Mouse (Mus musculus): ENCODE data around the gene Etv3. TPM values are rescaled to one million over a fixed set of nuclear protein-coding genes. Genes with fewer than 3 reads are reported as not detected.
A peak's percentile ranks its signal among the peaks of the same experiment; 100 is the strongest.

The Etv3 gene
- total and polyA plus RNA-seq, 2 experiments: 5.3 to 7.0 TPM

GRCm38 (mm10) chr3:87511971-87512765 is 13.0 kb upstream of the Etv3 start:
- 65% methylated on average over 16 of the region's 16 CpGs for WGBS
- H3K4me1 ChIP-seq (ENCODE audit: control insufficient read depth, insufficient read depth, low read length): peaks cover 7% of the 10 kb centered on the region
- H3K9ac ChIP-seq (ENCODE audit: low read depth, low read length): no peak overlapping the region
- H3K4me3 ChIP-seq (ENCODE audit: insufficient read depth, low read depth, low read length): no peak overlapping the region
- H3K79me2 ChIP-seq (ENCODE audit: control insufficient read depth, insufficient read depth, low read length): no peaks in the 10 kb centered on the region
- TF ChIP-seq POLR2A (IDR thresholded peaks at IDR 0.05; ENCODE audit: extremely low read depth, insufficient read depth, low read length): no peak
- TF ChIP-seq CTCF (IDR thresholded peaks at IDR 0.05; ENCODE audit: low read depth, low read length): no peak
- DNase-seq (ENCODE audit: extremely low read depth, low read depth, low spot score): no peak
- no peak overlapping the region for H3K27ac ChIP-seq (replicated peaks; ENCODE audit: insufficient read depth, low read depth, low read length)
- H3K27me3 ChIP-seq (ENCODE audit: control insufficient read depth, insufficient read depth, low read length): no peaks in the 10 kb centered on the region
- no peaks in the 10 kb centered on the region for H3K36me3 ChIP-seq (ENCODE audit: control insufficient read depth, insufficient read depth, low read length)

- no peak for TF ChIP-seq CTCF (IDR thresholded peaks at IDR 0.05; ENCODE audit: low read depth, low read length)
- TF ChIP-seq POLR2A (IDR thresholded peaks at IDR 0.05; ENCODE audit: extremely low read depth, insufficient read depth, low read length): no peak
- peaks cover 2% of the 10 kb centered on the region; the same call in 1 of the 2 replicates for H3K4me1 ChIP-seq (ENCODE audit: control insufficient read depth, insufficient read depth, low read length)
Measured at GRCm38 (mm10) chr3:87515567-87516081, 9.6 kb upstream of the Etv3 start.

GRCm38 (mm10) chr3:87518425-87518824 is 6.8 kb upstream of the Etv3 start:
- no peak for DNase-seq (ENCODE audit: extremely low read depth, low read depth, low spot score)

More at GRCm38 (mm10) chr3:87515567-87516081, 9.6 kb upstream of the Etv3 start:
- H3K9ac ChIP-seq (ENCODE audit: low read depth, low read length): no peak overlapping the region
- H3K36me3 ChIP-seq (ENCODE audit: control insufficient read depth, insufficient read depth, low read length): no peaks in the 10 kb centered on the region
- peak; percentile 17 for DNase-seq (ENCODE audit: extremely low read depth, low read depth, low spot score)
- no peak overlapping the region for H3K4me3 ChIP-seq (ENCODE audit: insufficient read depth, low read depth, low read length)
- H3K27me3 ChIP-seq (ENCODE audit: control insufficient read depth, insufficient read depth, low read length): no peaks in the 10 kb centered on the region
- no peaks in the 10 kb centered on the region for H3K79me2 ChIP-seq (ENCODE audit: control insufficient read depth, insufficient read depth, low read length)
- WGBS: 40% methylated on average over 13 of the region's 13 CpGs
- H3K27ac ChIP-seq (replicated peaks; ENCODE audit: insufficient read depth, low read depth, low read length): no peak overlapping the region

GRCm38 (mm10) chr3:87521126-87521525 is 4.1 kb upstream of the Etv3 start:
- no peak overlapping the region for H3K9ac ChIP-seq (ENCODE audit: low read depth, low read length)
- TF ChIP-seq CTCF (IDR thresholded peaks at IDR 0.05; ENCODE audit: low read depth, low read length) (no peak), POLR2A (IDR thresholded peaks at IDR 0.05; ENCODE audit: extremely low read depth, insufficient read depth, low read length) (no peak)
- no peaks in the 10 kb centered on the region for H3K36me3 ChIP-seq (ENCODE audit: control insufficient read depth, insufficient read depth, low read length)
- peak; percentile 30 for DNase-seq (ENCODE audit: extremely low read depth, low read depth, low spot score)
- no peak overlapping the region for H3K27ac ChIP-seq (replicated peaks; ENCODE audit: insufficient read depth, low read depth, low read length)
- 74% methylated on average over 4 of the region's 4 CpGs for WGBS
- no peaks in the 10 kb centered on the region for H3K27me3 ChIP-seq (ENCODE audit: control insufficient read depth, insufficient read depth, low read length)
- no peak overlapping the region for H3K4me3 ChIP-seq (ENCODE audit: insufficient read depth, low read depth, low read length)
- H3K79me2 ChIP-seq (ENCODE audit: control insufficient read depth, insufficient read depth, low read length): peaks cover 4% of the 10 kb centered on the region; the same call in 1 of the 2 replicates
- 0 out of 2 replicates have a peak, but pooled peaks cover 4% of the 10 kb centered on the region for H3K4me1 ChIP-seq (ENCODE audit: control insufficient read depth, insufficient read depth, low read length)

More at GRCm38 (mm10) chr3:87518425-87518824, 6.8 kb upstream of the Etv3 start:
- no peak overlapping the region for H3K4me3 ChIP-seq (ENCODE audit: insufficient read depth, low read depth, low read length)
- H3K9ac ChIP-seq (ENCODE audit: low read depth, low read length): no peak overlapping the region
- H3K4me1 ChIP-seq (ENCODE audit: control insufficient read depth, insufficient read depth, low read length): peaks cover 2% of the 10 kb centered on the region; the same call in 1 of the 2 replicates
- no peak for TF ChIP-seq CTCF (IDR thresholded peaks at IDR 0.05; ENCODE audit: low read depth, low read length)
- no peak for TF ChIP-seq POLR2A (IDR thresholded peaks at IDR 0.05; ENCODE audit: extremely low read depth, insufficient read depth, low read length)
- no peaks in the 10 kb centered on the region for H3K79me2 ChIP-seq (ENCODE audit: control insufficient read depth, insufficient read depth, low read length)
- H3K27me3 ChIP-seq (ENCODE audit: control insufficient read depth, insufficient read depth, low read length): no peaks in the 10 kb centered on the region
- H3K27ac ChIP-seq (replicated peaks; ENCODE audit: insufficient read depth, low read depth, low read length): no peak overlapping the region
- H3K36me3 ChIP-seq (ENCODE audit: control insufficient read depth, insufficient read depth, low read length): no peaks in the 10 kb centered on the region

- Histone ChIP-seq H3K9ac (ENCODE audit: low read depth, low read length) (no peak overlapping the region), H3K27ac (replicated peaks; ENCODE audit: insufficient read depth, low read depth, low read length) (no peak overlapping the region), H3K4me3 (ENCODE audit: insufficient read depth, low read depth, low read length) (no peak overlapping the region), H3K36me3 (ENCODE audit: control insufficient read depth, insufficient read depth, low read length) (no peaks in the 10 kb centered on the region), H3K27me3 (ENCODE audit: control insufficient read depth, insufficient read depth, low read length) (no peaks in the 10 kb centered on the region), H3K4me1 (ENCODE audit: control insufficient read depth, insufficient read depth, low read length) (peaks cover 6% of the 10 kb centered on the region; the same call in 1 of the 2 replicates), H3K79me2 (ENCODE audit: control insufficient read depth, insufficient read depth, low read length) (peaks cover 4% of the 10 kb centered on the region; the same call in 1 of the 2 replicates)
- TF ChIP-seq POLR2A (IDR thresholded peaks at IDR 0.05; ENCODE audit: extremely low read depth, insufficient read depth, low read length) (no peak), CTCF (IDR thresholded peaks at IDR 0.05; ENCODE audit: low read depth, low read length) (no peak)
- 36% methylated on average over 1 of the region's 1 CpGs for WGBS
- DNase-seq (ENCODE audit: extremely low read depth, low read depth, low spot score): no peak
Measured at GRCm38 (mm10) chr3:87521833-87522232, 3.4 kb upstream of the Etv3 start.
